Mouse (Mus musculus) 416B (cell line): ENCODE measurements around the gene Hrk.

Experiments used
- DNase-seq: peaks from one replicate; pipeline ENCODE4 v3.0.0; 2011; ENCODE audit warnings: low read depth

Hrk gene

DNA sequence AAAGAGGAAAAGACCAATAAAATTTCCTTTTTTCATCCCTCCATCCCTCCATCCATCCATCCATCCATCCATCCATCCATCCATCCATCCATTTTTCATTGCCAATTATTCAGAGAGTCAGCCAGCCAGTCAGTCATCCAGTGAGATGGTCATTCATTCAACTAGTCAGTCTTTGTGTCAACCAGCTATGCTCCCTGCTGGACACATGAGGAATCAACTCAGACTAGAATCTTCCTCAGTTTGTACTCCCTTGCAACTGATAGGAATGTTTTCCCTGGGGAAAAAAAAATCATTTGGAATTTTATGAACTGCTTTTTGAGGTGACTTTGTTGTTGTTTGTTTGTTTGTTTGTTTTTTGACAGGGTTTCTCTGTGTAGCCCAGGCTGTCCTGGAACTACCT lies 1.0 kb downstream of the Hrk start:
- no peak for DNase-seq

DNA sequence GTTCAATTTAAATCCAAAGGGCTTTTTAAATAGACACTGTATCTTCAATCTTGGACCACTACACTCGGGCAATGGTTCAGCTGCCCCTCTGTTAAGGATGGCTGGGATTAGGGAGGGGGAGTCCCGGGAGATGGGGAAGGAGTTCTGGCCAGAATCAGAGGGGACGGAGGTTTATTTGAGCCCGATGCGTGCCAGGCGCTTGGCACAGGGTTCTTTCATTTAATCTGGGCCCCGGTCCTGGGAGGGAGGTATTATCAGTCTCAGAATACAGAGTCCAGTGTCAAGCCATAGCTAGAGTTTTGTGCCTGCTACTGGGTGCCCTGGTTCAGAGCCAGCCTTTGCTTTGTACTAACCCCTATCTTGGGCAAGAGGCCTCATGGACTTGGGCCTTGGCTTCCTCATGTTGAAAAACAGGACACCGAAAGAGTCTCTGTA lies 3.1 kb downstream of the Hrk start:
- no peak for DNase-seq

DNA sequence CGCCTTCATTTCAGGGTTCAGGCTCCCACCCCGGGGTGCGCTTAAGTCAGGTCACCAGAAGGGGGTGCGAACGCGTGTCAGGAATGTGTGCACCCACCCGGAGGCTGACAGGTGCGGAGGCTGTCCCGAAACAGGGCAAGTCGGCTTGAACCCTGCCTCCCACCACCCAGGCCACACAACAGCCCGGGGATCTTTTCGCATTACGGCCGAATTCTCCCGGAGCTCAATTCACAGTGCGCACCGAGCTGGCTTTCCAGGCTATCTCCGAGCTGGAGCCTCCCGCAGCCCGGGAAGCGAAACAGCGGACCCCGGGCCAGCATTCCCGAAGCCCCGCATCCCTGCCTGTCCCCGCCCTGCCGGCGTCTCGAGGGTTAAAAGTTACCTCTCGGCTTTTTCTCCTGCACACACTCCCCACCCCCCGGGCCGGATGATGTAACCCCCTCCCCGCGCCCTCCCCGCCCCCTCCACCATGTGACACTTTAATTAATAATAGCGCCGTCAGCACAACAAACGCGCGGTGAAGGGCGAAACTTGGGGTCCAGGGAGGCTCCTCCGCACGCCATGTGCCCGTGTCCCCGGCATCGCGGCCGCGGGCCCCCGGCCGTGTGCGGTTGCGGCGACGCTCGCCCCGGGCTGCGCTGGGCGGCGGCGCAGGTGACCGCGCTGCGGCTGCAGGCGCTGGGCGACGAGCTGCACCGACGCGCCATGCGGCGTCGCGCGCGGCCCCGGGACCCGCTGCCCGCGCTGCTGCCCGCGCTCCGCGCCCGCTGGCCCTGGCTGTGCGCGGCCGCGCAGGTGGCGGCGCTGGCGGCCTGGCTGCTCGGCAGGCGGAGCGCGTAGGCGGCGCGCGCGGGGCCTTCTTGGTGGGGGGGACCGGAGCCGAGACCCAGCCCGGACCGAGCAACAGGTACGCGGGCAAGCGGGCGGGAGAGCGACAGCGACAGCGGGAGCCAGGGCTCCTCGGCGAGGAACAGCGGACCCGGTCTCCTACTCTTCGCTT lies 5.1 kb downstream of the Hrk start:
- DNase-seq: no peak

DNA sequence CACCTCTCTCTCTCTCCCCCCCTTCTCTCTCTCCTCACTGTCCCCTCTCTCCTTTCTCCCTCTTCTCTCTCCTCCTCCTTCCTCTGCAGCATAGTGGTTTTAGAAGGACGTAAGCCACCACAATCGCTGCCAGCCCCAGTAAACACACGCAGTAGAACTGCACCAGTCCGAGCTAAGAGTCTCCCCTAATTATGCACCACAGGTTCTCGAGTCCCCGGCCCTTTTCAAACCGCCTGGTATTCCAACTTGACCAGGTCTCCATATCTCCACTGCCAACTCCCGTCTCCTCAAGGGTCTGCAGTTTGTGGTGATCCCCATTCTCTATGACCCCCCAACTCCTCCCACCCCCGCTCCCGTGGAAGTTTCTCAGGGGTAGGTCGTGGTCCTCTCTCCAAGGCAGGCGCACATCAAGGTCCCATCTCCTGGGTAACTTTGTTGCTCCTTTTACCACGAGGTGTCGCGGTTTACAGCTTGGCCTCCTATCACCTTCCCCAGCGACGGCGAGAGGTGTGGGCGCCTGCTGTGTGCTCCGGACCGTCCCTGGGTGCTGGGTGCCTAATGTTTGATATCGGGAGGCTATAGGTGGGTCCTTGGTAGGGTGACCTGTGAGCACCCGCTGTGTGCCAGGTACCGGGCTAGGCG lies 6.6 kb downstream of the Hrk start:
- DNase-seq: no peak

DNA sequence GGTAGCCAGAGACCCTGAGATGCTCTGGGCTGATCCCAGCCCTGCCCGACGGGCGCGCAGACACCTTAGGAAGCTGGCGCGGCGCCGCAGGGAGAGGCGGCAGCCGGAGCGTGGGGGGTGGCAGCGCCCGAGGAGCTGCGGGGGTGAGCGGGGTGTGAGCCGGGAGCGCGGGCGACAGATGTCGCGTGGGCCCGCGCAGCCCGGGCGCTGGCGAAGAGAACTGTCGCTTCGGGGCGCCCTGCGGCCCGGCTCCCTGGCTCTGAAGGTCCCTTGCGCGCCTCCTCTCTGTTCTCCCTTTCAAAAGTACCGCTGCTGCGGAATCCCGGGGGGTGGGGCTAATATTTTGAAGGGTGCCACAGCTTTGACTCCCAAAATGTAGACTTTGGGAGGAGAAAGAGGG lies 7.2 kb downstream of the Hrk start:
- no peak for DNase-seq

DNA sequence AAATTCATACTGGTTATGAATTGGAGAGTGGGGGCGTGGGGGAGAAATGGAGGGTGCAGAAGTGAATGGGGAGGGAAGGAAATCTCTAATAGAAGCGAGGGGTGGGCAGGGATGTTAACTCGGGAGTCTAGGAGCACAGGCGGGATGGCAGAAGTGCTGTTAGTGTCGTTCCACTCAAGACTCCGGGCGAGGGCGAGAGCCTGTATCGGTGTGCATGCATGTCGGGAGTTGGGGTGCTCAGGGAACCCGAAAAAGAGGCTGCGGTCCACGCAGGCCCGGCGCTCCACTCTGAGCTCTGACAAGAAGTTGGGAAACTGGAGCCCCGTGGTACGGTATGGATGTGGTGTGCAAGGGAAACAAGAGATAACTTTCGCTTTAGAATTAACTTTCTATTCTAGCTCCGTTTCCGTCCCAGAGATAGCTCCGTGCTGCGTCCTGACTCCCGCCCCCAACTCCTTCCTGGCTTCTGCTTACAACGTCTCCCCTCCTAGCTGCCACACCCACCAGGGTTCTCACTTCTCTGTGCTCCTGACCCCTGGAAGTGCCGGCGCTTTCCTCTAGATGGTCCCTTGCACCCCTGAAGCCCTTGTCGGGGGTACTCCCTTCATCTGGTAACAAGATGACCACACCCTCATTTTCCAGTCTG lies 7.8 kb downstream of the Hrk start:
- DNase-seq: no peak

DNA sequence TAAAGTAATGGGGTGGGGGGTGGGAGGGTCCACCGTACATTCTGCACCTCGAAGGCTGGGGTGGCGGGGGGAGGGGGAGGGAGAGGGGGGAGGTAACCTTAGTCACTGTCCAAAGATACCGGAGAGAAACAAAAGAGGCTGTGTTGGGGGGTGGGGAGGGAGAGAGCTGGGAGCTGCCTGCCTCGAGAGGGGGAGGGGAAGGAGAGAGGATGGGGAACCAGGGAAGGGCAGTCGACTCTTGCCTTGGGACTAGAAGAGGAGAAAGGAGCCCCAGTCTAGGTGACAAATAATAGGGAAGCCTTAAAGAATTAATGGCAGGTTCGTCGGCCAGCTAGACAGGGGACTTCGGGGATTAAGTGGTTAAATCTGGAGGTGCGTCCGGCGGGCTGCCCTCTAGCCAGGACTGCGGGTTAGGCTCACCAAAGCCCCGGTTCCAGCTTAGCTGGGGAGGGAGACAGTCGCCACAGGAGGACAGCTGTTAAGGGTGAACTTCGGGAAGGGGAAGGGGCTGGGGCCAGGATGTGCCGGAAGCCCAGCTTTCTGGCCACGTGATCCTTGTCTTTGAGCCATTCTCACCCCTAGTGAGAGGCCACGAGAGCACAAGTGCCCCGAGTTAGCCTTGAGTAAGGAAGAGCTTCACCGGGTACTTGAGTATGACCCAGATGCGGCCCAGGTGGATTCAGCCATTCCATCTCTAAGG lies 10.0 kb downstream of the Hrk start:
- no peak for DNase-seq

DNA sequence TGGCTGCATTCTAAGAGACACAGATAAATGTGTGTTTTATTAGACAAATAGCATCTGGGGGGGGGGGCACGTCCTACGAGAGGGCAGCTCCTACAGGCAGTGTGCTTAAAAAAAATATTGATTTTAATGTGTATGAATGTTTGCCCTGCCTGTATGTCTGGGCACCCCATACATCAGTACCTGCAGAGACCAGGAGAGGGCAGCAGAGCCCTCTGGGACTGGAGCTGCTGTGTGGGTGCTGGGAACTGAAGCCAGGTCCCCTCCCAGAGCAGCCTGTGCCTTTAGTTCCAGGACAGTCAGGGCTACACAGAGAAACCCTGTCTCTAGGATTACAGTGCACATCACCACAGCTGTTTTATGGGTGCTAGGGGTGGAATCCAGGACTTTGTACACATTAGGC lies 10.7 kb downstream of the Hrk start:
- no peak for DNase-seq

DNA sequence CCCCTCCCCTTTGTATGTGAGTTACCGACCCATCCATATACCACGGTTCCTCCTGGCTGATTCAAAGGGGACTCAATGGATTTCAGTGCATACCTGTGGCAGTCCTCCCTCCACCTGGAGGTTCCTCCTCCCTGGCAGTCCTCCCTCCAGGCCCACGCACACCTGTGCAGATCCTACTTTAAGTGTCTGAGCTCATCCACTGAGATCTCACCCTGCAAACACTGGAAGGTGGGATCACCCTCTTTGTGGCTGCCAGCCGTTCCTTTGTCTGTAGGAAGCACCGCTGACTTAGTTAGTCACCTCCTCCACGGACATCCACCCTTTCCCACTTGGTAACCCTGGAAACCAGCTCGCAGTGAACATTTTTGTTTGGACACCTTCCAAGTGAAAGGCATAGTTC lies 13.2 kb downstream of the Hrk start:
- DNase-seq: no peak

DNA sequence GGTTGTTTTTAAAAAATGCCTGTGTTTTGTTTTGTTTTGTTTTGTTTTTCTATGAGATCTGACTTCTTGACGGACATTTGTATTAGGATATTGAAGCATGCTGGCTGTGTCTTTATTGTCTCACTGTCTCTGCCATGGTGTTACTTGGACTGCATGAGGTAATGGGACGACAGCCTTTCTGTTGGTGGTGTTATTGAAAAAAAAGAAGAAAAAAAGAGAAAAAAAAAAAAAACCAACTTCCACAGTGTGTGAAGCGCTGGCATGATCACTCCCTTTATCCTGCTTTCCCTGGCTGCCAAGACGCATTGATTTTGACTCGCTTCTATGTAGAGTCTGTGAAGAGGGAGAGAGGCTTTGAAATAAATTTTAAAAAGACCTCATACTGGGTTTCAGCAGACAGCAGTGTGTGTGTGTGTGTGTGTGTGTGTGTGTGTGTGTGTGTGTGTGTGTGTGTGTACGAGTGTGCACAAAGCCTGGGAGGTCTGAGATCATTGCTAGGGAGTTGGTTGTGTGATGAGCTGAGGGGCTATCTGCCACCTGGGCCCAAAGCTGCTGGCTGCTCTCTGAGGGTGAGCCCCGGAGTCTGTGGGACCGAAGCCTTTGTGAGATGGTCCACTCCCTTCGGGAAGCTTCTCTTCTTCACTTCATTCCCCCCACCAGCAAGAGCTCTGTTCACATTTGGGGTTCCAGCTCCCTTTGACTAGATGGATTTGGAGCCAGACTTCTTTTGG lies 22.6 kb downstream of the Hrk start:
- no peak for DNase-seq

DNA sequence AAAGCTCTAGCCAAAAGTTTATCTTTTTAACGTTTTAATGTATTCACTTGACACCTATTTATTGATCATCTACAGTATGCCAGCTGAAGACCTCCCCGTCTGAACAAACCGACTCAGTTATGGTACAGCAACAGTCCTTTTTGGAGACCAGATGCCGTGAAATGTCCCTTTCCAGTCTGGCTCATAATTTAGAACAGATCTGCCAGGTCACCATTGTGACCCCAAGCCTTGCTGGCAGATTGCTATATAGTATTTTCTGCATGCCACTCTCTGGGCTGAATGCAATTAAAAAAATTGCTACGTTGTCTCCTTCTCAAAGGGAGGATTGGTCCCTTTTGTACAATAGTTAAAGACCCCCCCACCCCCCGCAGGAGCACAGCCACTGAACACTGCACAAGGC lies 23.9 kb downstream of the Hrk start:
- DNase-seq: no peak

DNA sequence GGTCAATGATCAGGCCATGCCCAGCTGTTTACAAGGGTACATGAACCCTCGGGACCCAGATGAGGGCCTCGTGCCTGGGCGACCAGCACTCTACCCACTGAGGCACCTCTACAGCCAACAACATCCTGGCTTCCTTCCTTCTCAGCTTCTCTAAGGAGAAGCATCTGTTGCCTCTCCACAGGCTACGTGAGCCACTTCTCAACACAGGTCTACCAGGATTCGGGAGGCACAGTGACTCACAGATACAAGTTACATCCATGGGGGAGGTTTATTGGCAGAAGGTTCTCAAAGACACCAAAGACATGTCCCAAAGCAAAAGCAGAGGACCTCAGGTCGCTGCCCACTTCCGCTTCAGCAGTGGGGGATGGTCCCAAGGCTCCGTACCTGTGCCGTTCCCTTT lies 26.0 kb downstream of the Hrk start:
- no peak for DNase-seq

DNA sequence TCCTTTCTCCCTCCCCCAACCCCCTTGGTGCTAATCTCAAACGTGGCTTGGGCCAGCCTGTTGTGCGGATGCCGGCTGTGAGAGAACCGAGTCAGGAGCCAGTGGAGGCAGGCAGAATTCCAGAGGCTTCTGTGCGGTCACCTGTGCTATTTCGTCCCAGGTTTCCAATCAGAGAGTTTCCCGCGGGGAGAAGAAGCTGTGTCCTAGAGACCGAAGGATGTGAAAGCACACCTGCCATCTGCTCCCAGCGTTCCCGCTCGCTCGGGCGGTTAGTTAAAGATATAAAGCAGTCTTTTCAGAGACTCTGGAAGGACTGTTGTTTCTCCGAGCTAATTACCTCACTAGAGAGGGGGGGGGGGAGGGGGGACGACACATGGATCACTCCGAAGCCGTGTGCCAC lies 27.8 kb downstream of the Hrk start:
- no peak for DNase-seq

DNA sequence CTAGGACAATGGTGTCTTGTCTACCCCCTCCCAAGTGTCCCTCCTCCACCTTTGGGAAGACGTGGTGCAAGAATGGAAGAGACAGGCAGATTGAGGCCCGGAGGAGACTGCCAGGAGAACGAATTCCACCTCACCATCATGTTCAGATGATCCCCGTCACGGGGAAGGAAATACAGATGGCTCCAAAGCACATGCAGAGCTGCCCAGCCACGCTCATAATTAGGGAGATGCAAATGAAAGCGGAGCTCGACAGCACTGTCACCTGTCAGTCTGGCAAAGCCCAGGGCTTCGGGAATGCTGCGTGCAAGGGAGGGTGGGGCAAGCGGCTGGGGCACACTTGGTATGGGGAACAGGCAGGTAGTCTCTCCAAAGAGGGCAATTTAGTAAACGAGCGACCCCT lies 33.0 kb downstream of the Hrk start:
- no peak for DNase-seq

DNA sequence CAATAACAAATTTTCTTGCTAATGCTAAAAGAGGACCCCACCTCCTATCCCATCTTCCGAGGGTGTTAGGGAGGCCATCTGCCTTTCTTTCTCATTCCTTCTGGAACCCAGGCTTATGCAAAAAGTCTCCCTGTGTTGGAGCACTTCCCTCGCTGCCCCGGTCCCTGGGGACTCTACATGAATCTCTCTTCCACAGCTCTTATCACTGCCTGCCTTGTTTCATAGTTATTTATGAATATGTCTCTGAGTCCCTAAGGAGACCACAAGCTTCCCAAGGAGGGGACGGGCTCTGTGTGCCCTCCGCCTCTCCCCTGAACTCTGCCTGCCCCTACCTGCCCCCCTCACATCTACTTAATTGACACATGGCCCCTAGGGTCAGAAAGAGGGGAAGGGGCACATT lies 35.2 kb downstream of the Hrk start:
- DNase-seq: no peak

DNA sequence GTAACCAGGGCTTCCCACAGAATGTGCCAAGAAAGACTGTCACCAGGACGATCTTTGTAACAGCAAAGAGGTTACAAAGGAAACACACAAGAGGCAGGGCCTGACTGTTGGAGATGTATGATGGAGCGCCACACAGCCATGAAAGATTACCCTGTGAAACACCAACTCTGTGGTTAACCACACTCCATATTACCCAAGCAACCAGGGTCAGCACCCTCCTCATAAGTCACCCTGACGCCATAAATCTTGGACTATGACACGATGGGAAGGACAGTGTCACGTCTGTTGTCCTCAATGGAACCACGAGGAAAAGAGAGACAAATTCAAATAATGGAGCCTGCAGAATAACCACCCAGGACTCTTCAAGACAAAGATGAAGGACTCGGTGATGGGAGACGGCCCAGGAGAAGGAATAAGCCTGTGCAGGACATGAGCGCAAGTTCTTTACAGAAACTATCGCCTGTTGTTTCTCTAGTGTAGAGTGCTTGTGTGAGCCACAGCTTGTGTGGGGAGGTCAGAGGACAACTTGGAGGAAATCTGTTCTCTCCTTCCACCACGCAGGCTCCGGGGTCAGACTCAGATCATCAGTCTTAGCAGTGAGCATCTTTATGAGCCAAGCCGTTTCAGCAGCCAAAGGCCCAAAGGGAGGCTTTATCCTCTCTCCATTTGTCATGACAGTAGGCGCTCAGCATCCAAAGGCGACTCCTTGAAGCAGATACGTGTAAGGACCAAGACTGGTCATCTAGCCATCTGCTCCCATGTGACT lies 40.4 kb downstream of the Hrk start:
- peak; percentile 59 for DNase-seq

DNA sequence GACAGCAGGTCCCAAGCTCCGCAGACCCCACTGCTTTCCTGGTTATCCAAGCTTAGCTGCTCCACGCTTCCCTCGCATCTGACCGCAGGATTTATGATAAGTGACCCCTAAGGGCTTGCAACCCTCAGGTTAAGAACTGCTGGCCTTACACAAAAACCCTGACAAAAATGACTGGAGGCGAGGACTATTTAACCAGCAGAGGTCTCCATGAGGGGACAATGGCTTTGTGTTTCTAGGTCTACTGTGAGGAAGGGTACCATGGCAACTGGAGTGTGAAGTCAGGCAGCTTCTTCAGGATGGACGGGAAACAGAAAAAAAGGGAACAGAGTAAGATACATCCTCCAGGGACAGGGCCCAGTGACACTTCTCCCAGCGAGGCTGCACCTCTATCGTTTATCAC lies 41.4 kb downstream of the Hrk start:
- no peak for DNase-seq

DNA sequence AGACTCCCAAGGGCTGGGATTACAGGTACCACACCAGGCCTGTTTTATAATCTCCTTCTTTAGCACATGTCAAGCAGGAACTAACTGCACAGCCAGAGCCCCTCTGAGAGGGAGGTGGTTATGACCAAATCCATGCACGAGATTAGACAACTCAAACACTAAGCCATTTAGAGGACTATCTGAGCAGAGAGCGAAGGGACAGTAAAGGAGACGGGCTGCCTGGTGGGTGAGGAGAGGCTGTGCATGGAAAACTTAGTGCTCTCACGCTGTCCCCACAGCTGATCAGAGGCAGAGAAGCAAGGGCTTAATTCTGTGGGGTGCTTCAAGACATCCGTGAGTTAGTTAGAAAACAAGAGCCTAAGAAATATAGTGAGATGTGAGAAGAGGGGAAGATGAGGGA lies 49.6 kb downstream of the Hrk start:
- no peak for DNase-seq

DNA sequence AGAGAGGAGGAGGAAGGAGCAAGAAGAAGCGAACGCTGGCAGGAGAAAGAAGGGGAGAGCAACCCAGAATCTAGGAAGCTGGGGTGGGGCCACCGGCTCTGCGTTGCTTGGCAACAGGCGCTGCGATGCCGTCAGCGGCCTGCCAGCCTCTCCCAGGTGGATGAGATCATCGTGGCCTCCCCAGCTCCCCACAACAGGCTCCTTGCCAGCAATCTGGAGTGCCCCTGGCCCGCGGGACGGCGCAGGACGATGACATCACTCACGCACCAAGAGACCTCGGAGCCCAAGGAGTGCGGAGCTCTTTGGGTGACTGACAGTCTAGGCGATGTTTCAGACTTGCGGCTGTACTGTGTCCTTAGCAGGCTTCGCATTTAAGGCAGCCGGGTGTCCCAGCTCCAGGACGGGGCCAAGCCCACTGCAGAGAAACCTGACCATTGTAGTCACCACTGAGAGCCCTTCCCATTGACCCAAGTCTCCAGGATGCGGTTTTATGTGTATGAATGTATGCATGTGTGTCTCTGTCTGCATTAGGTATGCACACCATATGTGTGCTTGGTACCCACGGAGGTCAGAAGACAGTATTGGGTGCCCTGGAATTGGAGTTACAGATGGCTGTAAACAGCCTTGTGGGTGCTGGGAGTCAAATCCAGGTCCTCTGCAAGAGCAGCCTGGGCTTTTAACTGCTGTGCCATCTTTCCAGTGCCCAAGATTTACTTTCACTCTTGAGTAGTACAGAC lies 50.1 kb downstream of the Hrk start:
- no peak for DNase-seq

DNA sequence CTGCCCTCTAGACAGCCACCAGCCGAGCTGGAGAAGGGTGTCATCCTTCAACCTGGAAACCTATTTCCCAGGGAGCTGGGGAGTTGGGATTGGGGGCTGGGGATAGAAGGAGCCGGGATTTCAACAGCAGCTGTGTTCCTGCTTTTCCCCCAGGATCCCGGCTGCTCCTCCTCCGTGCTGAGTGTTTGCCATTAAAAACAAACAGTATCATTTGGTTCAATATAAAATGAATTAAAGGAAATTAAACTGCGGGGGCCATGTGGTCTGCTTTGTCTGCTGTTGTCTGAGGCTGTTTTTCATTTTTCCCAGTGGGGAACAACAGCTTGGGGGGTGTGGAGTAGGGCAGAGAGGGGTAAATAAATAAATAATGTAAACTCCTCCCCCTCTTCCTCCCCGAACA lies 53.0 kb downstream of the Hrk start:
- DNase-seq: no peak
